Mouse (Mus musculus): ENCODE results near the gene Psmd5.
"Not testable (repeated sequence)": the region's sequence is repeated elsewhere in the genome, so short reads cannot be mapped to it uniquely, and the experiment has no call there.

GRCm38 (mm10) chr2:34832766-34833457 is 41.9 kb downstream of the Psmd5 start, which contains the start of gene Gm34653:
- TF ChIP-seq TAL1, GATA1 (IDR thresholded peaks at IDR 0.05; ENCODE audit: low read length): not testable (repeated sequence)

Measured in erythroblast, embryonic 14.5 days (primary cell).